Mouse (Mus musculus): ENCODE measurements at regions not wholly inside any gene's neighbourhood (a gene's known extent, or its start where the extent isn't known, plus 50 kb on each side); places are given as distances from the start of the nearest gene placed in this dataset.

GRCm38 (mm10) chr9:69673463-69674105 lies 87.2 kb downstream of the Foxb1 start:
- Histone ChIP-seq H3K9ac (no peak overlapping the region), H3K4me2 (no peak overlapping the region), H3K27ac (no peak overlapping the region), H3K4me3 (replicated peaks) (no peak overlapping the region), H3K27me3 (replicated peaks) (peaks cover 36% of the 10 kb centered on the region), H3K4me1 (peaks cover 6% of the 10 kb centered on the region; the same call in 1 of the 2 replicates), H3K9me3 (no peaks in the 10 kb centered on the region), H3K36me3 (no peaks in the 10 kb centered on the region)
- no peak for ATAC-seq (ENCODE audit: insufficient read depth, low FRiP score, low read depth)
- 74% methylated on average over 10 of the region's 10 CpGs for WGBS

- Histone ChIP-seq H3K36me3 (no peaks in the 10 kb centered on the region), H3K4me1 (peaks cover 6% of the 10 kb centered on the region; the same call in 1 of the 2 replicates), H3K9me3 (no peaks in the 10 kb centered on the region), H3K27ac (no peak overlapping the region), H3K4me2 (no peak overlapping the region), H3K27me3 (replicated peaks) (peaks cover 43% of the 10 kb centered on the region), H3K4me3 (replicated peaks) (no peak overlapping the region), H3K9ac (no peak overlapping the region)
- 62% methylated on average over 13 of the region's 13 CpGs for WGBS
- no peak for ATAC-seq (ENCODE audit: insufficient read depth, low FRiP score, low read depth)
These were observed 87.9 kb downstream of the Foxb1 start for GRCm38 (mm10) chr9:69672657-69673462.

GRCm38 (mm10) chr9:69671199-69671598 lies 89.5 kb downstream of the Foxb1 start:
- H3K27ac ChIP-seq = no peak overlapping the region
- H3K36me3 ChIP-seq = no peaks in the 10 kb centered on the region
- peak overlapping the region; percentile 29 for H3K4me2 ChIP-seq
- WGBS = 1% methylated on average over 18 of the region's 18 CpGs
- H3K4me1 ChIP-seq = peaks cover 6% of the 10 kb centered on the region; the same call in 1 of the 2 replicates
- ATAC-seq (ENCODE audit: insufficient read depth, low FRiP score, low read depth) = no peak
- no peak overlapping the region for H3K9ac ChIP-seq
- H3K9me3 ChIP-seq = no peaks in the 10 kb centered on the region
- H3K4me3 ChIP-seq (replicated peaks) = peak overlapping the region; percentile 6; the same call in 1 of the 2 replicates
- peaks cover 50% of the 10 kb centered on the region for H3K27me3 ChIP-seq (replicated peaks)

DNA sequence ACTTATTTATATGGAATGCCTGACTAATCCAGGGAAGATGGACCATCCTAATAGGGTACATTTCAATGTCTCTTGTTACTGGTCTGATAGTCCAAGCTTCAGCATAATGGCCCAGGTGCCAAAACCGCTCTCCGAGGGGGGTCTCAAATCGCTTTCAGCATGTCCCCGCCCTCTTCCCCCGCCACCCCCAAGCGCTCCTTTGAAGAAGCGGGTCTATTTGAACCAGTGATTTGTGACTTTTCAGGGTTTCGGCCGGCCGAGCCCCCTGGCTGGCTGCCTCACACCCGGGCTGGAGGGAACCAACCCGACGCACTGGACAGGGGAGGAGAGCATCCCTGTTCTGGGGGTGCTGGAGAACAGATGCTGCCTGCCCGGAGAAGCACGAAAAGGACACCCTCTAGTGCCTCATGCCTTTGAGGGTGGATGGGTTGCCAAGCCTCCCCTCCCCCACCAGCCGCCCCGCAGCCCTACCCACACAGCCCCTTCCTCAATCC lies 90.1 kb downstream of the Foxb1 start:
- 1% methylated on average over 17 of the region's 17 CpGs for WGBS
- Histone ChIP-seq H3K9me3 (no peaks in the 10 kb centered on the region), H3K27me3 (replicated peaks) (peaks cover 48% of the 10 kb centered on the region), H3K4me1 (peaks cover 6% of the 10 kb centered on the region; the same call in 1 of the 2 replicates), H3K4me3 (replicated peaks) (peak overlapping the region; percentile 6; the same call in 1 of the 2 replicates), H3K27ac (no peak overlapping the region), H3K4me2 (no peak overlapping the region; the same call in 1 of the 2 replicates), H3K36me3 (no peaks in the 10 kb centered on the region), H3K9ac (no peak overlapping the region)
- ATAC-seq (ENCODE audit: insufficient read depth, low FRiP score, low read depth) = no peak

DNA sequence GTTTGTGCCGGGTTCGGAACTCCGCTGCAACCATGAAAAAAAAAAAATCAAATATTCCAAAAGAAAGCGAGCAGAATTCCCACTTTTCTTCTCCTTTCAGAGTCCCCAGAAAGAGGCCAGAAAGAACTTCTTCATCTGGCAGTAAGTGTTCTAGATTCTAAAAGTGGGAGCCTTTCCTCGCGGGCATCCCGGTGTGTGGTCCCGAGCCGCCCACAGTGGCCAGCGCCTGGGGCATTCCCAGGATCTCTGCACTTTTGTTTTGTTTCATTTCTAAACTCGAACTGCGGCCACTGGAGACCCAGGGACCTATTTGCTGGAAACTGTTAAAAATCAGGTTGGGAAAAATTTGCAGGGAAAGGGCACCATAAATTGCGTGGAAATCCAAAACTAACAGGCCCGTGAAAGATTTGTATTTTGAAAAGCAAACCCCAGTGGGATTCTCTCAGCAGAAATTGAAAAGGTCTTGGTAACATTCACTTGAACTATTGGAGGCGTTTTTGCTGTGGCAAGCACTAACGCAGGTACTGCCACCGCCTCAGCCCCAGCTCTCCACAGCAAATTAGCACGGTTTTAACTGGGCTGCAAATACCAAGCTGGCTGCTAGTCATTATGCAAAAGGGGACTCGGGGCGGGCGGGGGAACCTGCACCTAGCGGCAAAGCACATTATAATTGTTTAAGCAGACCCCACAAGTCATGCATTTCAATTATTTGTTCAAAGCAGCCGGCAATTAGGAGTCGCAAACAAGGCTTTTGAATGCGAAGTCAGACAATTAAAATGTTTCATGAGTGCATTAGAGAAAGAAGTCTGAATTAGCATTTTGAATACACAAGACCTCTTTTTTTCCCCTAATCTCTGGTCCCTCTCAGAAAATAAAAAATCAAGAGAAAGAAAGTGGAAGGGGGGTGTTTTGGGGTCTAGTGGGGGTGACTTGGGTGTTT lies 90.9 kb downstream of the Foxb1 start:
- no peak overlapping the region for H3K27ac ChIP-seq
- peaks cover 48% of the 10 kb centered on the region for H3K27me3 ChIP-seq (replicated peaks)
- no peak overlapping the region for H3K4me3 ChIP-seq (replicated peaks)
- H3K4me1 ChIP-seq = peaks cover 6% of the 10 kb centered on the region; the same call in 1 of the 2 replicates
- H3K9me3 ChIP-seq = no peaks in the 10 kb centered on the region
- no peaks in the 10 kb centered on the region for H3K36me3 ChIP-seq
- WGBS = 4% methylated on average over 25 of the region's 25 CpGs
- H3K9ac ChIP-seq = no peak overlapping the region
- ATAC-seq (ENCODE audit: insufficient read depth, low FRiP score, low read depth) = no peak
- 0 out of 2 replicates have a peak overlapping the region, but pooled peaks have one; percentile 3 for H3K4me2 ChIP-seq

GRCm38 (mm10) chr9:69668475-69669090 lies 92.2 kb downstream of the Foxb1 start:
- ATAC-seq (ENCODE audit: insufficient read depth, low FRiP score, low read depth) = no peak
- Histone ChIP-seq H3K36me3 (no peaks in the 10 kb centered on the region), H3K27me3 (replicated peaks) (peaks cover 48% of the 10 kb centered on the region), H3K9me3 (no peaks in the 10 kb centered on the region), H3K27ac (no peak overlapping the region), H3K4me3 (replicated peaks) (no peak overlapping the region), H3K4me2 (no peak overlapping the region), H3K9ac (no peak overlapping the region), H3K4me1 (peaks cover 6% of the 10 kb centered on the region; the same call in 1 of the 2 replicates)
- whole genome bisulfite sequencing = 13% methylated on average over 9 of the region's 9 CpGs

DNA sequence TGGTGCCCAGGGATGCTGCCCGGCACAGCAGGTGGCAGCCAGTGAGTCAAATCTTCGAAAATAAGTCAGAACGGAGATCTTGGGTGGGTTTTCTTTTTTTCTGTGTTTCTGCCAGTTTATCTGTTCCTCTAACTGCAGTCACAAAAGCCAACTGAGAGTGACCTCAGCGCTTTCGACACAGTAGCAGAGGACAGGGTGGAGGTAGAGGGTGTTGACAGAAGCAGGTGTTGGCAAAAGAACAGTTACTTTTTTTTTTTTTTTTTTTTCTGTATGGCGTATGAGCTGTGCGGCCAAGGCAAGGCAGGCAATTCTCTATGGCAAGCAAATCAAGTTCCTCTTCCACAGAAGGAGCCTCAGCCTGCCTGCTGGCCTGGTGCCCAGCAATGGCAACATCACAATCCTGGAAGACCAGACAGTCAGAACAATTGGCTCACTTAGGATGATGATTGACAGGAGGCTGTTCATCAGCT lies 93.6 kb downstream of the Foxb1 start:
- Histone ChIP-seq H3K27me3 (replicated peaks) (peaks cover 43% of the 10 kb centered on the region), H3K4me1 (peaks cover 6% of the 10 kb centered on the region; the same call in 1 of the 2 replicates), H3K9ac (no peak overlapping the region), H3K9me3 (no peaks in the 10 kb centered on the region), H3K4me2 (no peak overlapping the region), H3K27ac (no peak overlapping the region), H3K4me3 (replicated peaks) (no peak overlapping the region), H3K36me3 (no peaks in the 10 kb centered on the region)
- ATAC-seq (ENCODE audit: insufficient read depth, low FRiP score, low read depth) = no peak
- WGBS = 60% methylated on average over 7 of the region's 7 CpGs

DNA sequence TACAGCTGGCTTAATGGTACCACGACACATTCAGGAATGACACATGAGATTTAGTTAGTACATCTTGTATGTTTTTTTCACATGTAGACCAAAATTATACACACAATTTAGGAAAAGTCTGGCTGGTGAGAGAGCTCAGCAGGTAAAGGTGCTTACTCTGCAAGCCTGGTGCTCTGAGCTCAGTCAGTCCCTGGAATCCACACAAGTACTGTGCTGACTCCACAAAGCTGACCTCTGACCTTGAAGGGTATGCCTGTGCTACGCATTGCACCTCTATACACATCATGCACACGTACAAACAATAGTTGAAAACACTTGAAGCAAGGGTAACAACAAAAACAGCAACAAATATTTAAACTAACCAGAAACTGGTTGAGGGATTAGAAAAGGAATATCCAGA lies 96.5 kb downstream of the Foxb1 start:
- Histone ChIP-seq H3K36me3 (no peaks in the 10 kb centered on the region), H3K4me2 (no peak overlapping the region), H3K4me3 (replicated peaks) (no peak overlapping the region), H3K9ac (no peak overlapping the region), H3K9me3 (no peaks in the 10 kb centered on the region), H3K4me1 (no peaks in the 10 kb centered on the region), H3K27ac (no peak overlapping the region), H3K27me3 (replicated peaks) (peaks cover 25% of the 10 kb centered on the region)
- WGBS = 80% methylated on average over 3 of the region's 3 CpGs
- no peak for ATAC-seq (ENCODE audit: insufficient read depth, low FRiP score, low read depth)

DNA sequence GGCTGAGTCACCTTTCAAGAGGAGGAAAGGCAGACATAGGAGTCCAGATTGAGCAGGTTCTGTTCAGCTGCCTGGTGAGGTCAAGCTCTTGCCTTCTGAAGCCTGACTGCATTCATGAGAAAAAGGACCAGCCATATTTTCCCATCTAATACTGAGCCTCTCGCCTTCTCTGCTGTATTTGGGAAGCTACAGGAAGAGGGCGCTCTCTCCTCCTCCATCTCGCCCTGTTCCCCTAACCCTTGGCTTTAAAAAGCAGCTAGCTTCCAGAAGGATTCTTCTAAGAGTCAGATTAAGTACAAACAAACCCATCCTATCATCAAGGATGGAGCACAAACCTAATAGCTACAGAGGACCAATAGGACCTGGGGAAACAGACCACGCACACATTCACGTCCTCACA lies 98.3 kb downstream of the Foxb1 start:
- WGBS = 41% methylated on average over 5 of the region's 5 CpGs
- no peaks in the 10 kb centered on the region for H3K36me3 ChIP-seq
- H3K27me3 ChIP-seq (replicated peaks) = peaks cover 7% of the 10 kb centered on the region
- no peak for ATAC-seq (ENCODE audit: insufficient read depth, low FRiP score, low read depth)
- H3K4me3 ChIP-seq (replicated peaks) = no peak overlapping the region
- no peak overlapping the region for H3K27ac ChIP-seq
- H3K4me2 ChIP-seq = no peak overlapping the region
- H3K9me3 ChIP-seq = no peaks in the 10 kb centered on the region
- no peaks in the 10 kb centered on the region for H3K4me1 ChIP-seq
- no peak overlapping the region for H3K9ac ChIP-seq

DNA sequence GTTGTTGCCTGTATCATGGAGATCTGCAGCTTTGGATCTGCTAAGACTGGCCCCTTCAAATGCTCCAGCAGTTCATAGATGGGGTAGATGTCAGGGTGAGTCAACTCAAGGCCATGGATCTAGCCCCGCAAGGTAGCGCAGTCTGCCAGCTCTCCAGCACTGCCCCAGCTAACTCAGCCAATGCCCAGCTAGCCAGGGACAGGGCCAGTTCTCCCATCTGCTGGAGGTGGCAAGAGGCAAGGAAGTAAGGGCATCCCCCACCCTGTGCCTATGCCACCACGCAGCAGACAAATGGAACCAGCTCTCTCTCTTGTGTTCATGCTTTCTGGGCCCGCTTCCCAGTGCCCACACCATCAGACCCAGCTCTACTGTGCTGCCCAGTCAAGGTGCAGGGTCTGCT lies 102.5 kb downstream of the Foxb1 start:
- 90% methylated on average over 4 of the region's 4 CpGs for WGBS

DNA sequence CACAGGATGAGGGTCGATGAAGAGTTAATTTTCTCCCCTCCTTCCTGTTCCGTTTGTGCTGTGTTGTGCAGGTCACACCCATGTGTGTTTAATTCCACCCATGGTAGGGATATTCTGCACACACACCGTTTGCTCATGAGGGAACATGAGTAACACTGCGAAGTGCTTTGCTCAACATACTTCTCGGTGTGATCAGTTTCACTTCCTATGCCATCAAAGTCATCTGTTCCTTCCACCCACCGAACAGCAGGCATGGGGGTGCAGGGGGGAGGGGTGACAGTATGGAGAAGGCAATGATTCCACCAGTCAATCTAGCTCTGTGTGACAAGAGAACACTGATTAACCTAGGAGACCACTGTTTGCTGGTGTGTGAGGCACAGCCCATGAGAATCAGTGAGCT lies 104.7 kb downstream of the Foxb1 start:
- H3K4me2 ChIP-seq = no peak overlapping the region
- no peaks in the 10 kb centered on the region for H3K4me1 ChIP-seq
- no peaks in the 10 kb centered on the region for H3K9me3 ChIP-seq
- 62% methylated on average over 6 of the region's 6 CpGs for WGBS
- no peak overlapping the region for H3K9ac ChIP-seq
- no peaks in the 10 kb centered on the region for H3K27me3 ChIP-seq (replicated peaks)
- no peak overlapping the region for H3K4me3 ChIP-seq (replicated peaks)
- H3K36me3 ChIP-seq = no peaks in the 10 kb centered on the region
- no peak overlapping the region for H3K27ac ChIP-seq
- no peak for ATAC-seq (ENCODE audit: insufficient read depth, low FRiP score, low read depth)

More for the DNA sequence above, 102.5 kb downstream of the Foxb1 start:
- no peaks in the 10 kb centered on the region for H3K9me3 ChIP-seq
- no peak overlapping the region for H3K9ac ChIP-seq
- no peak overlapping the region for H3K4me3 ChIP-seq (replicated peaks)
- H3K27me3 ChIP-seq (replicated peaks) = 0 out of 2 replicates have a peak, but pooled peaks cover 5% of the 10 kb centered on the region
- no peaks in the 10 kb centered on the region for H3K36me3 ChIP-seq
- no peak overlapping the region for H3K27ac ChIP-seq
- H3K4me2 ChIP-seq = no peak overlapping the region
- ATAC-seq (ENCODE audit: insufficient read depth, low FRiP score, low read depth) = no peak
- no peaks in the 10 kb centered on the region for H3K4me1 ChIP-seq
